Mouse (Mus musculus) liver, embryonic 11.5 days (tissue): ENCODE measurements around the gene Tmem104. TPM values are rescaled to one million over a fixed set of nuclear protein-coding genes. Genes with fewer than 3 reads are reported as not detected.

Source experiments
- ATAC-seq: fragments of 200-750 bp; cut with Nextera tagmentation; replicated peaks from 2 replicates; pipeline ENCODE4 v1.8.0; 2017; ENCODE audit warnings: moderate number of reproducible peaks, mild to moderate bottlenecking, moderate TSS enrichment, moderate library complexity; ENCODE audit not compliant: low FRiP score
- DNase-seq: peaks from one replicate; pipeline ENCODE4 v3.0.0-alpha.2; 2017; ENCODE audit warnings: low spot score
- H3K27ac ChIP-seq: fragments of 300-500 bp; sonication (generic); 2 replicates; pipeline ENCODE4 v1.5.1; 2014; ENCODE audit warnings: mild to moderate bottlenecking, low read depth, low read length, control low read depth
- H3K27me3 ChIP-seq: fragments of 300-500 bp; sonication (generic); replicated peaks from 2 replicates; pipeline ENCODE4 v1.6.1; 2014; ENCODE audit warnings: low read length, mixed read lengths; ENCODE audit not compliant: control insufficient read depth, insufficient read depth
- H3K36me3 ChIP-seq: fragments of 300-500 bp; sonication (generic); 2 replicates; pipeline ENCODE4 v1.6.1; 2014; ENCODE audit warnings: mild to moderate bottlenecking, low read length, moderate library complexity, mixed read lengths; ENCODE audit not compliant: control insufficient read depth, insufficient read depth
- H3K4me1 ChIP-seq: fragments of 300-500 bp; sonication (generic); replicated peaks from 2 replicates; pipeline ENCODE4 v1.6.1; 2014; ENCODE audit warnings: low read length, mixed read lengths; ENCODE audit not compliant: control insufficient read depth, insufficient read depth
- H3K4me2 ChIP-seq: fragments of 300-500 bp; sonication (generic); 2 replicates; pipeline ENCODE4 v1.6.1; 2014; ENCODE audit warnings: mild to moderate bottlenecking, control low read depth, moderate library complexity
- H3K4me3 ChIP-seq: fragments of 300-500 bp; sonication (generic); 2 replicates; pipeline ENCODE4 v1.5.1; 2014; ENCODE audit warnings: low read depth, low read length, control low read depth
- H3K9ac ChIP-seq: fragments of 300-500 bp; sonication (generic); 2 replicates; pipeline ENCODE4 v1.6.1; 2014; ENCODE audit warnings: low read depth, low read length, control low read depth
- H3K9me3 ChIP-seq: fragments of 300-500 bp; sonication (generic); 2 replicates; pipeline ENCODE4 v1.6.1; 2016; ENCODE audit warnings: low read length, inconsistent platforms, mixed read lengths; ENCODE audit not compliant: control insufficient read depth
- WGBS: fragments of 180-500 bp; shearing (Covaris S2); extraction: QIAGEN DNeasy Blood & Tissue Kit; methylation state at CpG from one replicate; pipeline ENCODE4 v1.1.7; 2014; 5-methylcytosine and 5-hydroxymethylcytosine counted together
- polyA plus RNA-seq: library from polyadenylated mRNA; unstranded; fragments of >200 nt; fragmentation: Nextera tagmentation; extraction: Ambion mirVana; gene quantifications from 2 replicates; pipeline ENCODE4 v1.2.1, GENCODE M21; 2014

Gene Tmem104
- polyA plus RNA-seq, 1 experiment from 2014 or later: 10.8 TPM

DNA sequence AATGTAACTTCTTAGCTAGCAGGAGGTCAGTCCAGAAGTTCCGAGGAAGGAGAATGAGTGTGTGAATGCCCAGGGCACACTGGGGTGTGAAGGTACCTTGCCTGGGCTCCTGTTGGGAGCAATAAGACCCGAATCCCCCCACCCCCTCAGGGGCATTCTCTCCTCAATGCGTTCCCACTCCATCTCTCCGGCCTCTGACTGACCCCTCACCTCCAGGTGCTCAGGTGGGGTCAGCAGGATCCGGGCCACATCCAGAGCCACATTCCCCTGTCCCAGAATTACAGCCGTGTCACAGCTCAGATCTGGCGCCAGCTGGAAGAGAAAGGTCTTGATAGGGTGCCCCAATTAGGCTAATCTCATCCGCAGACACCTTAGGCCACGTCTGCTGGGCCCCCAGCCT, 83.8 kb downstream of the Tmem104 start:
- peaks cover 26% of the 10 kb centered on the region for H3K27me3 ChIP-seq
- 80% methylated on average over 9 of the region's 9 CpGs for WGBS
- H3K9ac ChIP-seq: no peak overlapping the region
- no peak overlapping the region for H3K4me2 ChIP-seq
- no peak overlapping the region for H3K4me3 ChIP-seq
- H3K9me3 ChIP-seq: no peaks in the 10 kb centered on the region
- H3K4me1 ChIP-seq: peaks cover 24% of the 10 kb centered on the region
- H3K36me3 ChIP-seq: no peaks in the 10 kb centered on the region; the same call in 1 of the 2 replicates
- ATAC-seq: no peak
- no peak for DNase-seq
- H3K27ac ChIP-seq: no peak overlapping the region

DNA sequence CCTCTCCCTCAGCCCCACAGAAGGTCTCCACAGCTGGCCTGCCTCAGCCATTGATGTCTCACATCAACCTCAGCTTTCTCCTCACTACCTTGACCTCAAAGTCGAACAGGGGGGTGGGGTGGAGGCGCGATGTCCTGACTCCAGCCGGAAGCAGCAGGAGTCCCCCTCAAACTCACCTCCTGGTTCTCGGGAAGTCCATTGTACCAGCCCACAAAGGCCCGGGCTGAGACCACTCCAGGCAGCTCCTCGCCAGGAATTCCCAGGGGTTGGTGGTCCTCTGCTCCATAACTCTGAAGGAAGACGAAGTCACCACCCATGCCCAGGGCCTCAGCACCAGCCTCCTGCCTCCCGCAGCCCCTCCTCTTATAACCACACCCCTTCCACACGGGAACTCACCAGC, 84.2 kb downstream of the Tmem104 start:
- no peaks in the 10 kb centered on the region; the same call in 1 of the 2 replicates for H3K36me3 ChIP-seq
- H3K27ac ChIP-seq: no peak overlapping the region
- no peak overlapping the region for H3K4me2 ChIP-seq
- WGBS: 71% methylated on average over 10 of the region's 10 CpGs
- H3K4me3 ChIP-seq: no peak overlapping the region
- H3K9me3 ChIP-seq: no peaks in the 10 kb centered on the region
- no peak overlapping the region for H3K9ac ChIP-seq
- H3K4me1 ChIP-seq: peaks cover 27% of the 10 kb centered on the region
- DNase-seq: no peak
- peaks cover 21% of the 10 kb centered on the region for H3K27me3 ChIP-seq
- no peak for ATAC-seq

DNA sequence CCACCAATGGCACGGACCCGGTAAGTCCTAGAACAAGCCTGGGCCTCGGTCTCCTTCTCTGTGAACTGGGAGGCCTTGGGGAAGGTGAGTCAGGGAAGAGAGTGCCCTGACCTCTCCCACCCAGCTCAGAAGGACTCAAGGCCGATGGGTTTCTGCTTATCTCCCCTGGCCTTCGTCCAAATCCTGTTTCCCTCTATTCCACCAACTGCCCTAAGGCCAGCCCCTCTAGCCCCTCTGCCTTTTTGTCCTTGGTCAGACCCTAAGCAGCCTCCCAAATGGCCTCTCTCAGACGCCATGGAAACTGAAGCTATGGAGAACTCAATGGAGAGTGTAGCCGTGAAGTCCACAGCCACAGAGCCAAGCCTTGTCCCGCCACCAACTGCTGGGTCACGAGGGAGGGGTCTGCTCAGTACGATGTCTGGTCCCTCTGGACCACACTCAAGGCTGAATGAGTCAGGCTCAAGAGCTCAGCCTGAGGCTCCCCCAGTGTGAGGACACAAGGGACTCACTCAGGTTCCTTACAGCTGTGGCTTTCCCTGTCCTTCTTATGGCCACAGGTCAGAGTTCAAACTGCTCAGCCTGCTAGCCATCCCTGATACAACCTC, 85.7 kb downstream of the Tmem104 start:
- Histone ChIP-seq H3K27me3 (peaks cover 6% of the 10 kb centered on the region), H3K36me3 (no peaks in the 10 kb centered on the region; the same call in 1 of the 2 replicates), H3K4me1 (peaks cover 26% of the 10 kb centered on the region), H3K4me3 (no peak overlapping the region), H3K9ac (no peak overlapping the region), H3K9me3 (no peaks in the 10 kb centered on the region), H3K27ac (no peak overlapping the region), H3K4me2 (no peak overlapping the region)
- 71% methylated on average over 10 of the region's 10 CpGs for WGBS
- no peak for ATAC-seq
- no peak for DNase-seq

DNA sequence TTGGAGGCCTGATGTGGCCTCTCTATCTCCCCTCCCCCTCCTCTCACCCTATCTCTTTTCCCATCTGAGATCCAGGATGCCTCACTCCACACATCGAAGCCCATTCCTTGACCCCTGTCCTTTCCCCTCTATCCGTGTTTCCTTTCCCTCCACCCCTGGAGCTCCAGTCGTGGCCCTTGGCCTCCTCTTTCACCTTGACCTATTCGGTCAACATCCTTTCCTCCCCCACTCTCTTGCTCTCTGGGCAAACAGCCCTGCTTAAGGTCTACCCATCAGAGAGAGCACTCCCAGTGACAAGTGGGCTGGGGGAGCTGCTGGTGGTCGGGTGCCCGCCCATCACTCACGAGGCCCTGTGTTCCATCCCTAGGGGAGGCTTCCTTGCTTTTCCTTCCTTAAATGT, 86.4 kb downstream of the Tmem104 start:
- H3K4me2 ChIP-seq: peak overlapping the region; percentile 17; the same call in 1 of the 2 replicates
- H3K9ac ChIP-seq: no peak overlapping the region
- no peak overlapping the region for H3K4me3 ChIP-seq
- DNase-seq (no peak), ATAC-seq (no peak)
- no peaks in the 10 kb centered on the region for H3K27me3 ChIP-seq
- H3K4me1 ChIP-seq: peaks cover 30% of the 10 kb centered on the region
- no peak overlapping the region for H3K27ac ChIP-seq
- H3K9me3 ChIP-seq: no peaks in the 10 kb centered on the region
- H3K36me3 ChIP-seq: no peaks in the 10 kb centered on the region; the same call in 1 of the 2 replicates
- WGBS: 60% methylated on average over 7 of the region's 7 CpGs

DNA sequence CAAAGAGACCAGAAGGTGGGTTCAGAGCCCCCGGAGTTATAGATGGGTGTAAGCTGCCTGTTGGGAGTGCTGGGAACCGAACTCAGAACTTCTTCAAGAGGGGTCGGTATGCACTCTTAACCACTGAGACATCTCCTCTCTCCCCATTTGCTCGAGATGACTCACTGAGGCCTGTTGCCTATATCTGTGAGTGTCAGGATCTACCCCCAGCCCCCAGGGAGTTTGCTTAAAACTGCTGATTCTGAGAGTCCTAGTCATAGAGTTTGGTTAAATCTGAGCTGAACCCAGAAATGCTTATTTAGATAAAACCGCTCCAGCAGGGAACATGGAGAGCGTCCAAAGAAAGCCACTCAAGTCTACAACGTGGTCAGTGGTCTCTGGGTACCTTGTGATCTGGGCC, 86.9 kb downstream of the Tmem104 start:
- Histone ChIP-seq H3K9me3 (no peaks in the 10 kb centered on the region), H3K36me3 (no peaks in the 10 kb centered on the region; the same call in 1 of the 2 replicates), H3K27me3 (no peaks in the 10 kb centered on the region), H3K27ac (no peak overlapping the region), H3K4me2 (peak overlapping the region; percentile 17; the same call in 1 of the 2 replicates), H3K4me3 (no peak overlapping the region), H3K9ac (no peak overlapping the region), H3K4me1 (peaks cover 30% of the 10 kb centered on the region)
- no peak for ATAC-seq
- no peak for DNase-seq
- WGBS: 75% methylated on average over 7 of the region's 7 CpGs

DNA sequence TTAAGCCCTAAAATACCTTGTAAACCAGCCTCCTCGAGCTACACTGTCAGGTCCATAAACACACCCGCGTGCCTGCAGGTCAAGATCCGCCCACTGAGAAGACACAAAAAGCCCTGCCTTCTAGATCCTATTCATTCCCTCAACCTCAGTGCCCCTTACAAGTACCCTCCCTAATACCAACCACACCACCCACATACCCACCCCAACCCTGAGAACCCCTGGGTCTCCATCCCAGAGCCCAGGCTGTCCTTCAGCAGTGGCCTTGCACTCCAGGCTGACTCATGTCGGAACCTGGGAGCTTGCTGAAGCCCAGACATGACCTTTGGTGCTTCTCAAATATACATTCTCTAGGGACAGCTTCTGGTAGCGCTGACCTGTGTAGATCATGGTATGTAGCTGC, 87.5 kb downstream of the Tmem104 start:
- ATAC-seq: no peak

DNA sequence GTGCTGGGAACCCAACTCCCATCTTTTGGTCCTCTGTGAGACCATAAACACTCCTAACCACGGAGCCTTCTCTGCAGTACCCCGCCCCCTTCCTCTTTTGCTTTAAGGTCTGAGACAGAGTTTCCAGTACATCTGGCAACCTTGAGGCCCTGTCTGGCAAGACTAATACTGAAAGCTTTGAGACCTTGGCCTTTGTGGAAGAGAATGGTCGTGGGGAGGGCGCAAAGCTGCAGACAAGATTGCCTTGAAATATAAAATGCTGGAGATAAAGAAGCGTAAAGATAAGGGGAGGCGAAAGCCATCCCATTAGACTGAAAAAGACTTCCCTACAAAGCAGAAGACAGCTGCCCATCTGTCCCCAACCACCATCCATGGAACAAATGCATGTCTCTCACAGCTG, 88.2 kb downstream of the Tmem104 start:
- H3K4me1 ChIP-seq: peaks cover 27% of the 10 kb centered on the region
- H3K4me2 ChIP-seq: peak overlapping the region; percentile 94
- H3K27me3 ChIP-seq: no peaks in the 10 kb centered on the region
- H3K36me3 ChIP-seq: no peaks in the 10 kb centered on the region
- 60% methylated on average over 6 of the region's 6 CpGs for WGBS
- no peaks in the 10 kb centered on the region for H3K9me3 ChIP-seq
- ATAC-seq: no peak
- DNase-seq: no peak
- H3K9ac ChIP-seq: 0 out of 2 replicates have a peak overlapping the region, but pooled peaks have one; percentile 20
- H3K4me3 ChIP-seq: peak overlapping the region; percentile 74
- H3K27ac ChIP-seq: no peak overlapping the region

More for the DNA sequence above, 87.5 kb downstream of the Tmem104 start:
- no peaks in the 10 kb centered on the region for H3K9me3 ChIP-seq
- H3K27me3 ChIP-seq: no peaks in the 10 kb centered on the region
- peaks cover 30% of the 10 kb centered on the region for H3K4me1 ChIP-seq
- peak overlapping the region; percentile 20 for H3K4me2 ChIP-seq
- no peaks in the 10 kb centered on the region for H3K36me3 ChIP-seq
- no peak for DNase-seq
- no peak overlapping the region for H3K27ac ChIP-seq
- H3K4me3 ChIP-seq: no peak overlapping the region
- WGBS: 85% methylated on average over 6 of the region's 6 CpGs
- no peak overlapping the region for H3K9ac ChIP-seq

DNA sequence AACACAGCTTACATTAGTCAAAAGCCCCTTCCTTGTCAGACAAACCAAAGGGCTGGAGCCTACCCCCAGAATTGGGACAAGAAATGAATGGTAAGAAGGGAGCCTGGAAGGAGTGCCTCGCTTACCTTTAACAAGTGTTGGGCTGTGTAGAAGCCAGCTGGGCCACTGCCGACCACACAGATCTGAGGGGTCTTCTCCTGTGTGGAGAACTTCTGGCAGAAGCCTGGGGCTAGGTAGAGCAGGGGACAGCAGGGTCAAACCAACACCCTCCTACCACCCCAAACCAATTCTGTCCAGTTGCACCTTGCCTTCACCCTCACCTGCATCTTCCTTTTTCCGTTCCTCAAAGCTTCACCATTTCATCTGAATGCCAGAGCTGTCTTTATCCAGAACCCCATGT, 88.7 kb downstream of the Tmem104 start:
- peak overlapping the region; percentile 80 for H3K9ac ChIP-seq
- H3K4me2 ChIP-seq: peak overlapping the region; percentile 94
- no peaks in the 10 kb centered on the region for H3K27me3 ChIP-seq
- peak overlapping the region; percentile 74 for H3K4me3 ChIP-seq
- DNase-seq (no peak), ATAC-seq (no peak)
- H3K36me3 ChIP-seq: no peaks in the 10 kb centered on the region
- H3K9me3 ChIP-seq: no peaks in the 10 kb centered on the region
- H3K27ac ChIP-seq: no peak overlapping the region; the same call in 1 of the 2 replicates
- WGBS: 37% methylated on average over 3 of the region's 3 CpGs
- peaks cover 27% of the 10 kb centered on the region for H3K4me1 ChIP-seq
